Mouse (Mus musculus): ENCODE results near the gene Rab7b.

Gene Rab7b

DNA sequence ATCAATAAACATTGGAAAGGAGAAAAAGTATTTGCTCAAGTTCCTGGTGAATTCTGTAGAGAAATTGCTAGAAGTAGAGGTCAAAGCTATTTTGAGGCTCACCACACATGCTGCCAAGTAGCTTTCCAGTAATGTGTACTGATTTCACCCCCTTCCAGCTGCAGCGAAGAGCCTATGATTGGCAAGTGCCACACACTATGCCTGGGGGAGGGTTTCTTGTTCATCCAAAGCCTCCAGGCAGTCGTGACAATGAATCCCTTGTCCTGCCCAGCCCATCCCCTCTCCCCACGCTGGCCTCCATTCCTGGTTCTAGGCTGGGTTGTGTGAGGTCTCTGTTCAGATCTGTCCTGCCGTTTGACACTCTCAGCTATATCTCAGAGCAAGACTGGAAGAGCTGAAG, 7.8 kb downstream of the Rab7b start:
- no peak for DNase-seq (ENCODE audit: low spot score)

DNA sequence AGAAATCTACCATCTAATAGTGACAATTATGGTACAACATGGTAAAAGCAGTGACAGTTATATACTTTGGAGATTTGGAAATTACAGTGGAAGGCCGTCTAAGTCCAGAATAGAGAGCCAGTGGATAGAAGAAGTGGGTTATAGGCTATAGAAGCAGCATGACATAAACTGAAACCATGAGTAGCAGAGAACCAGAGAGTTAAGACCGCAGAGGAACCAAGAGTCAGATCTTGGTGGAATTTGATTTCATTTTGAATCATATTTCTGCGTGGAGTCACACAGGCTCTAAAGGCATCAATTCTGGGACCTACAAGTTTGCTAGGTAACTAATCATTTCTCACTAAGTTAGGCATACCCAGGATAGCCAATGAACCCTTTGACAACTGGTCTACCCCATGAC, 10.3 kb downstream of the Rab7b start:
- no peak for DNase-seq (ENCODE audit: low spot score)

DNA sequence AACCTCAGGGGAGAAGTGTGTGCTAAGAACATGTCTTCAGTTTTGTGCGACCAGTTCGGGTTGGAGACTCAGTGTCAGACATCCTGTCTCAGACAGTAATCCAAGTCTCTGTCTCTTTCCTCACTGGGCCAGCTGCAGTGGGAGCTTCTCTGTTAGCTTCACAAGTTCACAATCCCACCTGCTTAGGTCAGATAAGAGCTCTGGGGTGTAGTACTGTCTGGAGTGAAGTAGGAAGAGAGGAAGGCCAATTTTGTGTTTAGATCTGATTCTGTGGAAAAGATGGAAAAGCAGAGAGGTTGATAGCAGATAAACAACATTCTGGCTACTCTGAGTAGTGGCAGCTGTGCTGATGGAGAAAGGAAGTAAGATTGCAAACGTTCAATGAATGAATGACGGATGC, 11.1 kb downstream of the Rab7b start:
- DNase-seq (ENCODE audit: low spot score): no peak

DNA sequence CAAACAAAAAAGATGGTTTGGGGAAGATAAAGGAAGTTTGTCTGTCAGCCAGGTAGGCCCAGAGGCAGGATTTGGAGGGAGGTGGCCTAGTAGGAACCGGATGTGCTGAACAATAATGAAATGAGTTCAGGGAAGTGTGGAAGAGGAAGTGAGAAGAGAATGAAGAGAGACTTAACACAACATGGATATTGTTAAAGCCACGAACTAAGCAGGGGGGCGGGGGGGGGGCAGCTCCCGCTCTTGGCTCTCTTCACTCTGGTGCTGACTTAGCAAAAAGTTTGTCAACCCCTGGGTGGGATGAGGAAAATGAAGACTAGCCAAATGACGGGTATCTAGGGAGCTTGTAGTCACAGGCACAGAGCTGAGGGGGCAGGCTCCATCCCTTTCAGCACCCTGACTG, 12.0 kb downstream of the Rab7b start:
- no peak for DNase-seq (ENCODE audit: low spot score)

DNA sequence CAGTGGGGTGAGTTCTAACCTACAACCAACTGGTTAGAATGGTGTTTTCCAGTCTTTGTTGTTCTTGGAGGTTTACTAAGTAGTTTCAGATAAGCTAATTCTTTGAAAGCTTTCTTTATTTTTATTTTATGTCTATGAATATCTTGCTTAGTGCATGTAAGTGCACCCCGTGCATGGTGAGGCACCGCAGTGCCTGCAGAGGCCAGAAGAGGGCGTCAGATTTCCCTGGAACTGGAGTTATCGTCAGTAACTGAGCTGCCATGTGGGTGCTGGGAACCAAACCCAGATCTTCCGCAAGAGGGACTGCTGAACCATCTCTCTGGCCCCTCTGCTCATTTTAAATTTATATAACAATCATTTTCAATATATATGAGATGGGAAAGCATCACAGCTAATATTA, 12.9 kb downstream of the Rab7b start:
- no peak for DNase-seq (ENCODE audit: low spot score)

DNA sequence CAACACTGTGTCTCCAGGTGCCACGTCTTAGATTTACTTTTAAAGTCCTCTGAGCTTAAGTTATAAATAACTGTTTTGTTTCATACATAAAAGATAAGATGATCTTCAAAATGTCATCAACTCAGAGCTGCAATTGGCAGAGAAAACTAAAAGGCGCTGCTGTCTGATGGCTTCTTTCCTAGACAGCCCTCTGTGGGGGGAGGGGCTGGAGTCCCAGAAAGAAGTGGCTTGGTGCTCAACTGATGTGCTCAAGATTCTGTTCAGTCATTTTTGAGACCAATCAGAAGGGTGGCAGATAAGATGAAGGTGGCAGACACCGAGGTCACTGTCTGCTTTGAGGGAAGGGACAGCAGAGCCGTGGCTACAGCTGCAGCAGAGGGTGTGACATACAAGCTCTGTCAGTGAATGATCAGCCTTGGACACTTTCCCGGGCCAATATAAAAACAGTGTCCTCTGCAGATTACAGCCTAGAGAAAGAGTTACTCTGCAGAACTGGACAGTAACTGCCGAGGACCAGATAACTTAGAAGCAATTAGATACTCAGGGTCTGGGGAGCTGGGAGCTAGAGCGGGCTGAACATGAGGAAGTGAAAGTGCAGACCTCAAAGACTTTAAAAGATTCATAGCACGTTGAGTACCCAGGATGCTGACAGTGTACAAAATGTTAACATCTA, 13.7 kb downstream of the Rab7b start:
- no peak for DNase-seq (ENCODE audit: low spot score)

DNA sequence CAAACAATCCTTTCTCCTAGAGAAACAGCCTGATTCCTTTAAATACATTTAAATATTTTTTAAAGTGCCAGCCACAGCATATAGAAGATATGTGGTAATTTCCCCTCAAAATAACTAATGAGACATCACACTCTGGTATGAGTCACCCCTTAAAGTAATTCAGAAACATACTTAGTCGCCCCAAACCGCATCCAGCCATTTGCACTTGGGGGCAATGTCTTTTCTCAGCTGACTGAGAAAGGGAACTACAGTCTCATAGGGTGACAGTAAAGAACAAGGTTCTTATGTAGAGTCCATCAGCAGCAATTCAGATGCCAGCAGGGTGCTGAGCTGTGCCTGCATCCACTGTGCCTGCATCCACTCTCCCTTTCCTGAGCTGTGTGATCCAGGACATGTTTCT, 15.0 kb downstream of the Rab7b start:
- no peak for DNase-seq (ENCODE audit: low spot score)

DNA sequence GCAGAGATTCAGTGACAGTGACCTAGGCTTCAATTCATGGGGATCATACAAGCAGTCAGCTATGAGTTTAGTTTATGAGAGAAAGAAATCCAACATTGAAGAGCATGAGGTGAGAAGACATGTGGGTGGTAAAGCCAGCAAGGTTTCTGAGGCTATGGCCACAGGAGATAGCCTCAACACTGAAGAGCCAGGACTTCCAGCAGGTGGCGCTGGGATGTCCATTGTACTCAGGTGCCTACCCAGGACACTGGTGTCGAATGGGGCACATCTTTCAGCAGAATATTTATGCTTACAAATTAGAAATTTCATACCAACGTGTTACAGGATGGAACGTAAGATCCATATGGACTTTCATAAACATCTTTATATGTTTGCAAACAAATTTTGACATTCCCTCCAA, 19.8 kb downstream of the Rab7b start:
- no peak for DNase-seq (ENCODE audit: low spot score)

DNA sequence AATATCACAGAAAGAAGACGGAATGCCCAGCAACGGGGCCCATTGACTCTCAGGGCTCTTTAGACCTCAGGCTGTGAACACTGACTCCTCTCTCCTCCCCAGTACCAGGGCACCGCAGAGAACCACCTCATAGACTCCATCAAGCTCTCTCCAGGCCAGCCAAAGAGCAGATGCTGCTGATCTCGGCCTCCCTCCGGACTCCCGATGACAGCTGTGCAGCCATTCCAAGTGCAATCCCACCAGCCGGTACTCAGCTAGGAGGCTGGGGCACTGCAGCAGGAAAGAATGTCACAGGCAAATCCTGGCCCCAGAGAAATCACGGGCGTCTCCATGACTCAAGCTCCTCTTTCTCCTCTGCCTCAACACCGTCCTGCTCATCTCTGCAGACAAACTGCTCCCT, 23.0 kb downstream of the Rab7b start:
- no peak for DNase-seq (ENCODE audit: low spot score)

DNA sequence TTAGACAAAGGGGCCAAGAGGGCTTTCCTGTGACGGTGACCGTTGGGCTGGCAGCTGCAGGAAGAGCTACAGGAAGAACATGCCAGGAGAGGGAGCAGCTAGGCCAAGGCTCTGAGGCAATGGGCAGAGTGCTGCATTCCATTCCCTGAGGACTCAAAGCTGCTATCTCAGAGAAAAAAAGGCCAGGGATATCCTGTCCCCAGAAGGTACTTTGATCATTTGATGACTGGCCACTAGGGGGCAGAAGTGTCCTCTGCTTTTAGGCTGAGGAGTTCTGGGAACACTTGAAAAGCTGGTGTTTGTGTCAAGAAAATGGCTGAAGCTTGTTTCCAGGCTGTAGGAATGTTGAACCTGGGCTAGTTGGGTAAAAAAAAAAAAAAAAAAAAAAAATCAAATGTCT, 23.9 kb downstream of the Rab7b start:
- peak; percentile 55 for DNase-seq (ENCODE audit: low spot score)

DNA sequence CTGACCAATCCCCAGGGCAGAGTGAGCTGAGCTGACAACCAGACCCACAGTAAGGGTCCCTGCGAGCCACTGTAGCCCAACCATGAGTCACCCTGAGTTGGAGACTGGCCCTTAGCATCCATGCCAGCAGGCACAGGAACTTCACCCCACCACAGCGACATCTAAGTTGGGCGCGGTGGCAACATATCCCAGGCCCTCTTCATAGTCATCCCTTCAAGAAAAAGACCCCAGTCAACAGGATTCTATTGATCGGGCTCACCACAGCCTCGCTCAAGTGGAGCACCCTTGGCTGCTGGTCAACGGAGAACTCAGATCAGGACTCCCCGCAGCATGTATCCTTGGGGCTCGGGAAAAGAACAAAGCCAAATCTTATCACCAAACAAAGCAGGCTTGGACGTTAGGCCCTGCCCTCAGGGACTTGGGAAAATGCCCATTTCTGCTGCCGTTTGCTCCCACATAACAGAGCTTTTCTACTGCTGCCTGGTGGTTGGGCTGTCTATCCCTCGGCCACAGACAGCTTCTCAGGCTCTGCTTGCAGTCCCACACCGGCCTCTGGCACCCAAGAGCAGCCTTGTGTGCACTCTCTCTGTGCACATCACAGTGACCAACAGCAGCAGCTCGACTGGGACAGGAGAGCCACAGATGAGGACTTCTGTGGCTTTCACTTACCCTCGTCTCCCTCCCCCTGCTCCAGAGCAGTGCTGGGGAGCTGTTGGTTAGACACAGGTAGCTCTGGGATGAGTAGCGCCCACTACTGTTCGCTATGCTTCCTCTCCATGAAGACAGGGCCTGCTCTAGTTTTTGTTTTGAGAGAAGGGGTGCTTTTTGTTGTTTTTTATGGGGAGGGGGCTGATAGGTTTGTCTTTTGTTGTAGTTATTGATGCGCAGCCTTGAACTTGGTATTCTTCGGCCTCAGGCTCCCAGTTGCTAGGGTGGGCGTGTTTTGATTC, 26.2 kb downstream of the Rab7b start:
- no peak for DNase-seq (ENCODE audit: low spot score)

DNA sequence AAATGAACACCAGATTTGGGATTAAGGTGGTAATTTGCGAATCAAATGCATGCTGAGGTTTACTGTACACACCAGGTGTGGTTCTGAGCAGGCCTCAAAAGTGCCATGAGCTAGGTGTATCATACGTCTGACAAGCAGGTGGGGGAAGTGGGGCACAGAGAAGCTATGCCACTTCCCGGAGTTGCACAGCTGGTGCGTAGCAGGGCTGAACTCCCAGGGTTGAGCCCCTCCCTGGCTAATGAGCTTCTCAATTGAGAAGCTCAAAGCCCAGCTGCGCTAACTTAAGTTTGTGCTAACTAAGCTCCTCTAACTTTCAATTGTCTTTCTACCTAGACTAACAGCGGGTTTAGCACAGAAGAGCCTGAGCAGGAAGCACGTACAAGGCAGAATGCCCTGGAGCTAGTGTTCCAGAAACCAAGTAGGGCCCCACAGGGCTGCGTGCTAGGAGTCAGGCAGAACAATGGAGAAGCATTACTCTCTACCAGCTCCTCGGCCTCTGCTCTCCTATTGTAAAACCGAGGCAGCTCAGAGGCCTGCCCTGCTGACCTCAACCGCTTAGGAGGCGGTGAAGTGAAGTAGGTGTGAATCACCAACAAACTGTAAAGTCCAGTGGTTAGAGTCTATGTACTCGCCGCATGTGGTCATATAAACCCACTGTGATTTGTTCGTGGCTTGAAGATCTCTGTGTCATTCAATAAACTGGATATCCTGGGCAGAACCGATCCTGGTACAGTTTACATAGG, 30.6 kb downstream of the Rab7b start:
- no peak for DNase-seq (ENCODE audit: low spot score)

DNA sequence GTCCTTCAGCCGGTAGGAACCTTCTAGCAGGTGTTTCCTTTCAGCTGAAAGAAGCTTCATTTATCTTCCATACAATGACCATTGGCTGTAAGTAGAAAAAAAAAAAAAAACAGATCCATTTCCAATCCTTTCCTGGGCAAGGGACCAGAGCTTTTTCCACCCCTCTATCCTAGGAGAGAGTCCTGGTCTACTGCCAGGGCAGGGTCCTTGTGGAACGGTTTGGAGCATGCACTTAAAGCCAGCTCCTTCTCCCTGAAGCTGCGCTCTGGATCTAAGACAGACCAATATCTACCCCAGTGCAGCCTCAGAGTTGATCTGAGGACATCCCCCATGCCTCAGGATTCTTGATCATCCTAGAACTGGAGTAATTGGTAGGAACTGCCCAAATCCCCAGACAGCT, 33.5 kb downstream of the Rab7b start:
- no peak for DNase-seq (ENCODE audit: low spot score)

DNA sequence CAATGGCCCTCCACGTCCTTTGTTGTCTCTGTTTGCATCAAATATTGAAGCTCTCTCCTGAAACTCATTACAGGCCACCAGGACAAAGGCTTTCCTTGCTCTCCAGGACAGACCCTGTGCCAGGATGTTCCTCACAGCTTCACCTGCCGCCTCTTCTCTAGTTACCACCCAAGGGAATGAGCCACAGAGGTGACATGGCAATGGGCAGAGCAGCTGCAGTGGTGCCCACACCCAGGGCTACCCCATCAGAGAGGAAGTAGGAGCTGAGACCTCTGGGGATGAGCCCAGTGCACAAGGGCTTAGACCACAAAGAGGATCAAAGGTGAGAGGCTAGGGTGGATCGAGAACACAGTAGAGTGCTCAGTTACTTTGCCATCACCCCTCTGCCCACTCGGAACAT, 35.1 kb downstream of the Rab7b start:
- no peak for DNase-seq (ENCODE audit: low spot score)

DNA sequence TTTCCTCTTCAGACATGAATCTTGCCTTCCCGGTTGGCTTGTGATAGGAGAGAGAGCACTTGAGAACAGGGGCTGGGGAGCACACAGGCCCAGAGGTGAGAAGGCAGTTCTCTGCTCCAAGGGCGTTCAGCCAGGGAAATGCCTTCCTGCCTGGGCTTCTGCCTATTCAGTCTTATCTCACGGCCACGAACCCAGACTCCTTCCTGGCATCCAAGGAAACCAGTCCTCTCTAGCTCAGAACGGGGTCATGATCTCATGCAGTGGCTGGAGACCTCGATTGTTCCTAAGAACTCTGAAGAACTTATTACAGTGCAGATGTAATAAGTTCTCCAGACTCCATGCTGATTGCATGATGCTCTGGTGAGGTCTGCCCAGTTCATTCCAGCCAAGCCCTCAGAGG, 38.1 kb downstream of the Rab7b start:
- no peak for DNase-seq (ENCODE audit: low spot score)

DNA sequence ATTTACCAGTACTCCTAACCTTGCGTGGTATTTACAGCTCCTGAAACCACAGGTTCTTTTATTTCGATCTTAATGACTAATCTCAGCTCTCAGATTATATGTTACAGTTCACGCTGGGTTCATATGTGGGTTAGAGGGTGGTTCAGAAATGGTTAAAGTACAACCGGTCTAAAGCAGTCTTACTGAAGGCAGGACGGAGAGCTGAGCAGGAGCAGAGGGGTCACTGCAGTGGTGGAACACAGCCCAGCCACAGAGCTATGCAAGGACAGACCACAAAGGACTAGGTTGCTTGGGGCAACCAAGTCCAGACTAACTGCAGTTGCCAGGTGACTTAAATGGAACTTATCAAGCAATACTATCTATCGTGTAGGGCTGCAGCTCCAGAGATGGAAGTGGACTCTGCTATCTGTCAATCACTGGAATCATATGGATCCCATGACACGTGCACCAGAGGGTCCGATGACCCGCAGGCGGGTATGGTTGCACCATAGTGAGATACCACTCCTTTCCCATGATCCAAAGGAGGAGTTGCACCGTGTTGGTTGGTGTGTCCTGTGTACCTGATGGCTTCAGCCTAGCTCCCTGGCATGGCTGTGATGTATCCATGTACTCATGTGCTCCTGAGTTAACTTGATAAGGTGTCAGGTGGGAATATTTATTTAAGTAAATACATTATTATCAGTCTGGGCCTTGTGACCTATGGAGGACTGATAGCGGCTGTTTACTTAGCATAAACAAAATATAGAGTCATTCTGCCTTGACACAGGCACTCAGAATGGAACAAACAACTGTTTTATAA, 42.3 kb downstream of the Rab7b start:
- no peak for DNase-seq (ENCODE audit: low spot score)

DNA sequence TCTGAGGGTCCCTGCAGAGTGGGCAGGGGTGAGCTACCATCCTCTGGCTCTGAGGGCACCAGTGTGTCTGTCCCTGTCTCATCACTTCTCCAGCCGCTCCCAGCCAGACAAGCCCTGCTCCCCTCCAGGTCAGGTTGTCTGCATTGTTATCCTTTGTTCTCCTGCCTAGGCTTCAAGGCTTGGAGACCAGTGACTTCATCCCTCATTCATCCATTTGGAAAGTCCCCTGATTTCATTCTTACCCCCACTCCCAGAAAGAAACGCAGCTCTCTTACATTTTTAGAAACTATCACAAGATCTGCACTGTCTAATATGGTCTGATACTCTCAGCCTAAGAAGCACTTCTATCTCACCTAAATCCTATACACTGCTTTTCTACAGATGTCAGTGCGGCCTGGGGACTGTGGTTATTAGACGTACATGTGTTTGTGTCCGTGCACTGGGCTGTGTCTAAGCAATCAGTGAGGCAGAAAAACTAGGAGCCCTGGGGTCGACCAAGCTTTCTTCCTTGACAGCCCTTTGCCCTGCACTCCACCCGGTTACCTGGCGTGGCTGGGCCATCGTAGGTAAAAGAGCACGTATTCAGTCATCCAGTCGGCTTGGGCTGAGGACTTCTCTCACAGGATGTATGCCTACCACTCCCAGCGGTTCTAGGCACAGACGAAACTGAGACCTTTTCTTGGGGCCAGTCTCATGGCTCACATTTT, 45.1 kb downstream of the Rab7b start:
- no peak for DNase-seq (ENCODE audit: low spot score)

DNA sequence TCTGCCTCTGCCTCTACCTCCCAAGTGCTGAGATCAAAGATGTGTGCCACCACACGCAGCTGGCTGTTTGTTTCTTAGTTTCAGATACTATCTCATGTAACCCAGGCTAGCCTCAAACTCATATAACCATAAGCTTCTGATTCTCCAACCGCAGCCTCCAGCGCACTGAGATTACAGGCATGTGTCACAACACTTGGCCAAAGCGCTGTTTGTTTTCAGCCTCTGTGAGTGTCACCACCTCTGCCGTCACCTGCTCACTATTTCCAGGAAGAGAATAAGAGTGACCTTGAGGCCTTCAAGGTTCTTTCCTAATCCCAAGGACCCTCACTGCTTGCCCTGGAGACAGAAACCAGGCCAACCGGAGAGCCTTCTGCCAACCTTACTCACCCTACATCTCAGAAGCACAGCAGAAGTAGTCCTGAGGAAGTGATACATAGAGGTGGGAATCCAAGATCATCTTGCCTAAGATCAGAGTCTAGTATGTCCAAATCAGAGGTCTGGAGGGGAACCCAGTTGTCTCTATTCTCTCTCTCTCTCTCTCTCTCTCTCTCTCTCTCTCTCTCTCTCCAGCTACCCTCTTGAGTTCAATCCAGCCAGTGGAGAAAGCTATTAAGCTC, 46.3 kb downstream of the Rab7b start:
- DNase-seq (ENCODE audit: low spot score): no peak

DNA sequence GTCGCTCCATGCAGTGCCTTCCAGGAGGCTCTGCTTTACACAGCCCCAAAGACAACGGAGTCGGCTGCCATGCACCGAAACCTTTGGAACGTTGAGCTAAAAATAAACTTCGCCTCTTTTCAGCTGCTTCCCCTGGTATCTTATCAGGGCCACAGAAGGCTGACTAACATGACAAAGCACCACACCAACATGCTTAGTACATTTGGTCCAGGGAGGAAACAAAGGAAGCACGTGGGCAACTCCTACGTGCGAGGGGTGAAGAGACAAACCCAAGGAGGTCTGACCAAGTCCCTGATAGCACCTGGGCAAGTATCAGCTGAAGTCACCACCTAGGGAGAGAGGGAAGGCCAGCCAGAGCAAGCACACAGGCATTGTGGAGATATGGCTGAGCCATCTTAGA, 48.0 kb downstream of the Rab7b start:
- DNase-seq (ENCODE audit: low spot score): no peak

DNA sequence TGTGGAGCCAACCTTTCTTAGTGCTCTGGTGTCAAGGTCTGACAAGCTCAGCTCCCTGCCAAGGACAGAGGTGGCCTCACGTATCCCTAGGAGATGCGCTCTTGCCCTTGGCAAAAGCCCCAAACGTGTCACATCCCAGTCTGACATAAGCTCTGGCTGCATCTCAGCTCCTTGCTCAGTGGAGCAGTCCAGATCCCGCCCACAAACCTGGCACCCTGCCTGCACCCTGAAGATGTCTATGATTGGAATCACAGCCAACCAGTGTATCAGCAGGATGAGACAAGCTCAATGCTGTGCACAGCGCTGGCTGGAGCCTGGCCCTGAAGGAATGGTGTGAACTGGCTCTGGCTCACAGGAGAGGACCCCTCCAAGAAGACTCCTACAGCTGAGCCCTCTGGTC, 48.8 kb downstream of the Rab7b start:
- no peak for DNase-seq (ENCODE audit: low spot score)

DNA sequence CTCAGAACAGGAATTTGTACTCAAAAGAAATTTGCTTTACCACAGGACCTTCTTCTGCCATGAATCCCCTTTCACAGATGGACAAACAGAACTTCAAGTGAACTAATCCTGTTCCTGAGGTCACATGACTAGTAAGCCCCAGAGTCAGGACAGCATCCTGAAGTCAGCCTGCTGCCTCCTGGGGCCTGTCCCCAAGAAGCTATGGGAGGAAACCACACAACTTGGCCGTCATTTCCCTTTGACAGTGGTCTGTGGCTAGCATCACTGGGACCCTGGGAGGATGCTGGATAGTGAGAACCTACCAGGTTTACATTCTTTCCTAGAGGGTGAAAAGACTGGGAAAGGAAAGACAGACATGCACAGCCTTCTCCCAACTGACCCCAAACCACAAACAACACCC, 50.3 kb downstream of the Rab7b start:
- DNase-seq (ENCODE audit: low spot score): no peak

Data from MN1 (cell line).